Mouse (Mus musculus): ENCODE measurements around the gene Kirrel3.
A peak's percentile ranks its signal among the peaks of the same experiment; 100 is the strongest.

The Kirrel3 gene

GRCm38 (mm10) chr9:34485759-34486431, at the start of gene Kirrel3:
Kirrel3 (plus strand) TSS chr9:34485894.
- DNase-seq (ENCODE audit: low spot score in 2 of 2), result peak; percentile 72 to 76

GRCm38 (mm10) chr9:34440721-34441120, 45.0 kb upstream of the Kirrel3 start:
- DNase-seq (ENCODE audit: low spot score in 2 of 2), result no peak

GRCm38 (mm10) chr9:34443950-34444349, 41.7 kb upstream of the Kirrel3 start:
- no peak for DNase-seq (ENCODE audit: low spot score in 2 of 2)

GRCm38 (mm10) chr9:34446497-34447350, 39.0 kb upstream of the Kirrel3 start:
- no peak for DNase-seq (ENCODE audit: low spot score in 2 of 2)

GRCm38 (mm10) chr9:34447736-34448135, 38.0 kb upstream of the Kirrel3 start:
- DNase-seq (ENCODE audit: low spot score in 2 of 2), result no peak

GRCm38 (mm10) chr9:34448467-34448866, 37.2 kb upstream of the Kirrel3 start:
- DNase-seq (ENCODE audit: low spot score in 2 of 2), result no peak

- DNase-seq (ENCODE audit: low spot score in 2 of 2), result no peak
Observed at GRCm38 (mm10) chr9:34458189-34458588, 27.5 kb upstream of the Kirrel3 start.

- no peak for DNase-seq (ENCODE audit: low spot score in 2 of 2)
Observed at GRCm38 (mm10) chr9:34459968-34460367, 25.7 kb upstream of the Kirrel3 start.

- DNase-seq (ENCODE audit: low spot score in 2 of 2), result no peak
Observed at GRCm38 (mm10) chr9:34463666-34464065, 22.0 kb upstream of the Kirrel3 start.

GRCm38 (mm10) chr9:34466058-34466457, 19.6 kb upstream of the Kirrel3 start:
- no peak for DNase-seq (ENCODE audit: low spot score in 2 of 2)

GRCm38 (mm10) chr9:34469180-34469579, 16.5 kb upstream of the Kirrel3 start:
- DNase-seq (ENCODE audit: low spot score in 2 of 2), result no peak

GRCm38 (mm10) chr9:34476206-34476605, 9.5 kb upstream of the Kirrel3 start:
- no peak for DNase-seq (ENCODE audit: low spot score in 2 of 2)

- DNase-seq (ENCODE audit: low spot score in 2 of 2), result no peak
Observed at GRCm38 (mm10) chr9:34478494-34478893, 7.2 kb upstream of the Kirrel3 start.

GRCm38 (mm10) chr9:34483236-34483635, 2.5 kb upstream of the Kirrel3 start:
- DNase-seq (ENCODE audit: low spot score in 2 of 2), result no peak

- no peak for DNase-seq (ENCODE audit: low spot score in 2 of 2)
Observed at GRCm38 (mm10) chr9:34484665-34485064, 1.0 kb upstream of the Kirrel3 start.

- no peak for DNase-seq (ENCODE audit: low spot score in 2 of 2)
Observed at GRCm38 (mm10) chr9:34488267-34488666, 2.6 kb downstream of the Kirrel3 start.

- peak; percentile 59 to 67 for DNase-seq (ENCODE audit: low spot score in 2 of 2)
Observed at GRCm38 (mm10) chr9:34488700-34489315, 3.1 kb downstream of the Kirrel3 start.

GRCm38 (mm10) chr9:34489316-34489710, 3.6 kb downstream of the Kirrel3 start:
- no peak for DNase-seq (ENCODE audit: low spot score in 2 of 2)

GRCm38 (mm10) chr9:34489760-34490159, 4.1 kb downstream of the Kirrel3 start:
- no peak for DNase-seq (ENCODE audit: low spot score in 2 of 2)

- no peak for DNase-seq (ENCODE audit: low spot score in 2 of 2)
Observed at GRCm38 (mm10) chr9:34492121-34492520, 6.4 kb downstream of the Kirrel3 start.

GRCm38 (mm10) chr9:34493571-34493970, 7.9 kb downstream of the Kirrel3 start:
- DNase-seq (ENCODE audit: low spot score in 2 of 2), result no peak

- no peak for DNase-seq (ENCODE audit: low spot score in 2 of 2)
Observed at GRCm38 (mm10) chr9:34498126-34498525, 12.4 kb downstream of the Kirrel3 start.

GRCm38 (mm10) chr9:34498651-34499050, 13.0 kb downstream of the Kirrel3 start:
- peak; percentile 91 to 95 for DNase-seq (ENCODE audit: low spot score in 2 of 2)

All from frontal cortex, postnatal 25 days (tissue).